ENCODE assay signal across 20 mouse cellular contexts in genomic region chr2:18797776-18798175, GRCm38 (mm10).
DNase-seq lines count a peak whose midpoint lies in the region; ATAC-seq lines count a peak whose summit lies in the region.
"Had no signal": no experiment of that assay in that cellular context is flagged by ENCODE, and none has a peak within 500 bp of the region (broad histone marks: within the 10 kb centered on the region; RNA-seq: fewer than 3 reads in every experiment).

No protein-coding gene starts in this region.

- peaks cover 19% of the 10 kb centered on the region for H3K27me3 ChIP-seq in hindbrain, embryonic 11.5 days (ENCODE audit: control insufficient read depth, insufficient read depth, low read length)
- peaks cover 75% of the 10 kb centered on the region for H3K27me3 ChIP-seq in hindbrain, embryonic 10.5 days (ENCODE audit: insufficient read depth, poor library complexity, severe bottlenecking)
- H3K27me3 ChIP-seq in hindbrain, embryonic 14.5 days (ENCODE audit: control insufficient read depth, insufficient read depth, low read length) = no peaks in the 10 kb centered on the region
- H3K27me3 ChIP-seq in midbrain, embryonic 14.5 days (ENCODE audit: control insufficient read depth, insufficient read depth, low read length) = no peaks in the 10 kb centered on the region; the same call in 1 of the 2 replicates

- WGBS in hindbrain, embryonic 11.5 days = 30% methylated on average over 8 of the region's 8 CpGs
- 33% methylated on average over 8 of the region's 8 CpGs for WGBS in hindbrain, embryonic 10.5 days
- WGBS in hindbrain, embryonic 14.5 days = 11% methylated on average over 8 of the region's 8 CpGs
- 4% methylated on average over 8 of the region's 8 CpGs for WGBS in midbrain, embryonic 14.5 days

- no peak overlapping the region for H3K27ac ChIP-seq in hindbrain, embryonic 11.5 days (ENCODE audit: low read depth, low read length)
- H3K27ac ChIP-seq in hindbrain, embryonic 10.5 days = no peak overlapping the region
- H3K27ac ChIP-seq in hindbrain, embryonic 14.5 days = peak overlapping the region; percentile 38
- H3K27ac ChIP-seq in midbrain, embryonic 14.5 days (replicated peaks; ENCODE audit: low read depth, low read length) = no peak overlapping the region
- H3K27ac ChIP-seq: embryonic facial prominence, embryonic 13.5 days; heart, embryonic 13.5 days; kidney, postnatal 0 days; limb, embryonic 13.5 days; liver, embryonic 14.5 days had no signal

- H3K36me3 ChIP-seq in hindbrain, embryonic 11.5 days (ENCODE audit: control insufficient read depth, insufficient read depth, low read length) = no peaks in the 10 kb centered on the region
- no peaks in the 10 kb centered on the region for H3K36me3 ChIP-seq in hindbrain, embryonic 10.5 days
- no peaks in the 10 kb centered on the region for H3K36me3 ChIP-seq in hindbrain, embryonic 14.5 days (replicated peaks; ENCODE audit: control insufficient read depth, insufficient read depth)
- no peaks in the 10 kb centered on the region for H3K36me3 ChIP-seq in midbrain, embryonic 14.5 days (ENCODE audit: control insufficient read depth, insufficient read depth, low read length)
- H3K36me3 ChIP-seq: embryonic facial prominence, embryonic 13.5 days; heart, embryonic 13.5 days; limb, embryonic 13.5 days had no signal

- no peak overlapping the region for H3K9ac ChIP-seq in hindbrain, embryonic 11.5 days (ENCODE audit: low read depth, low read length)
- H3K9ac ChIP-seq in hindbrain, embryonic 14.5 days = 0 out of 2 replicates have a peak overlapping the region, but pooled peaks have one; percentile 25
- no peak overlapping the region; the same call in 1 of the 2 replicates for H3K9ac ChIP-seq in midbrain, embryonic 14.5 days (replicated peaks; ENCODE audit: low read length)
- H3K9ac ChIP-seq: embryonic facial prominence, embryonic 13.5 days; heart, embryonic 13.5 days; limb, embryonic 13.5 days; liver, embryonic 14.5 days had no signal

- DNase-seq in hindbrain, embryonic 11.5 days (ENCODE audit: low spot score) = peak; percentile 43
- no peak for DNase-seq in hindbrain, embryonic 10.5 days (ENCODE audit: low spot score)
- DNase-seq in hindbrain, embryonic 14.5 days (ENCODE audit: low spot score) = peak; percentile 64
- DNase-seq in midbrain, embryonic 14.5 days = peak; percentile 77
- no peak for DNase-seq in layer of hippocampus, adult 11-12 months (ENCODE audit: low spot score)
- DNase-seq in kidney, postnatal 4 days = no peak
- DNase-seq in gastrocnemius, postnatal 14 days = no peak
- DNase-seq: adrenal gland, postnatal 14 days; cerebellum, adult 18-20 months; cerebellum, postnatal 36 days; heart, postnatal 36 days; thymus, postnatal 4 days had no signal

- no peaks in the 10 kb centered on the region for H3K9me3 ChIP-seq in hindbrain, embryonic 11.5 days (ENCODE audit: control insufficient read depth, low read length)
- H3K9me3 ChIP-seq in hindbrain, embryonic 10.5 days = no peaks in the 10 kb centered on the region
- no peaks in the 10 kb centered on the region for H3K9me3 ChIP-seq in hindbrain, embryonic 14.5 days (ENCODE audit: control insufficient read depth, low read length)
- H3K9me3 ChIP-seq in midbrain, embryonic 14.5 days (ENCODE audit: control insufficient read depth, low read length) = no peaks in the 10 kb centered on the region
- H3K9me3 ChIP-seq: embryonic facial prominence, embryonic 13.5 days; heart, embryonic 13.5 days; limb, embryonic 13.5 days had no signal

- ATAC-seq in hindbrain, embryonic 11.5 days (ENCODE audit: low FRiP score) = no peak
- ATAC-seq in hindbrain, embryonic 14.5 days (ENCODE audit: low FRiP score) = peak; percentile 55; the same call in 1 of the 2 replicates
- no peak for ATAC-seq in midbrain, embryonic 14.5 days (ENCODE audit: low FRiP score, low TSS enrichment)
- ATAC-seq: activated CD4-positive, CD25-positive, alpha-beta regulatory T cell, adult 4 months; intestine, embryonic 16.5 days had no signal

- no peak overlapping the region for H3K4me2 ChIP-seq in hindbrain, embryonic 11.5 days (replicated peaks; ENCODE audit: low read depth, low read length)
- H3K4me2 ChIP-seq in hindbrain, embryonic 14.5 days (replicated peaks) = peak overlapping the region; percentile 75
- peak overlapping the region; percentile 67 for H3K4me2 ChIP-seq in midbrain, embryonic 14.5 days (ENCODE audit: low read length)
- H3K4me2 ChIP-seq: embryonic facial prominence, embryonic 13.5 days; heart, embryonic 13.5 days; limb, embryonic 13.5 days had no signal

- intact Hi-C loops in gastrocnemius, postnatal 14 days (cut with DNase I; ENCODE audit: low total_unique reads) = no loop called here

- H3K4me3 ChIP-seq in hindbrain, embryonic 11.5 days (ENCODE audit: low read depth, low read length) = no peak overlapping the region
- H3K4me3 ChIP-seq in hindbrain, embryonic 10.5 days = no peak overlapping the region
- H3K4me3 ChIP-seq in hindbrain, embryonic 14.5 days (replicated peaks; ENCODE audit: low read length) = no peak overlapping the region
- no peak overlapping the region for H3K4me3 ChIP-seq in midbrain, embryonic 14.5 days (replicated peaks; ENCODE audit: low read depth, low read length)
- H3K4me3 ChIP-seq: embryonic facial prominence, embryonic 13.5 days; heart, embryonic 13.5 days; limb, embryonic 13.5 days; myocyte had no signal

- peaks cover 7% of the 10 kb centered on the region for H3K4me1 ChIP-seq in hindbrain, embryonic 11.5 days (replicated peaks; ENCODE audit: control insufficient read depth, insufficient read depth, low read length)
- H3K4me1 ChIP-seq in hindbrain, embryonic 10.5 days (replicated peaks) = peaks cover 39% of the 10 kb centered on the region
- peaks cover 27% of the 10 kb centered on the region for H3K4me1 ChIP-seq in hindbrain, embryonic 14.5 days (replicated peaks; ENCODE audit: control insufficient read depth, insufficient read depth, low read length)
- peaks cover 45% of the 10 kb centered on the region for H3K4me1 ChIP-seq in midbrain, embryonic 14.5 days (ENCODE audit: control insufficient read depth, insufficient read depth, low read length)

Comparison
In these comparisons a context has a peak if more than half of its experiments do, and no peak if none do; other contexts are left out.
1. DNase-seq: peak in hindbrain, embryonic 11.5 days (single experiment), hindbrain, embryonic 14.5 days (single experiment) and midbrain, embryonic 14.5 days (single experiment); none in hindbrain, embryonic 10.5 days (single experiment), layer of hippocampus, adult 11-12 months (single experiment), kidney, postnatal 4 days (0 of 2) and gastrocnemius, postnatal 14 days (single experiment).